Mouse (Mus musculus): ENCODE results near the gene Tnn.
A peak's percentile ranks its signal among the peaks of the same experiment; 100 is the strongest.

Tnn gene

DNA sequence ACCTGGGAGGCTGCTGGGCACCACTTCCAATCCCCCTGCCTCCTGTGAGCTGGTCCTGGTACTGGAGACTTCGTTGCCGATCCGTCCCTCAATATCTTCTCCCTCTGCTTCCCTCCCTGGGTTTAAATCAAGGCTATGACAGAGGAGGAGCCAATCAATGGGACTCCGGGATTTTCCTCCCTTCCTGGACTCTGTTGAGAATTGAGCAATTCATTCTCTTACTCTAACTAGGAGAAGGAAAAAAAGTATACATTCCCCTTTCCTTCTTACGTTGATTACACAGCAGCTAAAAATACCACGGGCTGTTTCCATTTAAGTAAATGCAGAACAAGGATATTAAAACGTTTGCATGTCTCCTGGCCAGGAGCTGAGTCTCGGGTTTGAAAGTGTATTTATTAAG lies at the start of gene Tnn:
Tnn (minus strand) TSS at position 101 of the 400 bp plus-strand sequence.
- no peak for DNase-seq (ENCODE audit: low spot score in 2 of 2)

GRCm38 (mm10) chr1:160195337-160195663 lies 41.9 kb upstream of the Tnn start:
- DNase-seq (ENCODE audit: low spot score in 2 of 2), result no peak

DNA sequence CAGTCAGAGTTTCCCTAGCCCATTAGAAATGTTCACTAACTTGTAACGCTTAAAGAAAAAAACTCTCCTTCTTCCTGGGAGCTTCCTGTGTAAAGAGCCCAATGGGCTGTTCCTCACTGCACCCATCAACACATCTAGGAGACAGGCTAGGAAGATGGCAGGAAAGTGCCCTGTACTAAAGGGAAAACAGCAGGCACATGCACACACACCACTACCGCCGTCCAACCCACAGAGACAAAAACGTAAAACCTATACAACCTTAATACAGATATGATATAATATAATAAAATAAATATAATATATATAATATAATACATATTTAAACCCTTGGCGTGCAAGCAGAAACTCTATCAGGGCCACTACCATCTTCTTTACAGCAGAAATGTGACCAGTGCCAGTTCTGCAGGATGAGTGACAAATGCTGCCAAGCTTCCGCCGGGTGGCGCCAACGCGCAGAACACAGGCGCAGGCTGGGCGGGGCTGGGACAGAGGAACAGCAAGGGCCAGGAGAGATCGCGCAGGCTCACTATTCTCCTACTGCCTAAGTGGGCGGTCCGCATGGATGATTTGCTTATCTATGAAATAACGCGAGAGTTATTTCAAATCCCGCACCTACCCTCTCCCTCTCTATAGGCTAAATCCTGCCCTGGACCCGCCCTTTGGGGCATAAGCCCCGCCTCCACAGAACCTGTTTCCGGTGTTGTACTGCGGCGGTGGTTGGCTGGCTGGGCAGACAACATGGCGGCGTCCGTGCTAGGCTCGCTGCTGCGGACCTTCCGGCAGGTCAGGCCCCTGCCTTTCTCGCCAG lies 41.4 kb upstream of the Tnn start, which contains the start of gene Mrps14:
Mrps14 (plus strand) TSS at position 687 of the 808 bp plus-strand sequence.
- peak; percentile 98 to 99 for DNase-seq (ENCODE audit: low spot score in 2 of 2)

- no peak for DNase-seq (ENCODE audit: low spot score in 2 of 2)
Observed at GRCm38 (mm10) chr1:160184506-160184905, 31.1 kb upstream of the Tnn start.

GRCm38 (mm10) chr1:160181216-160181615 lies 27.8 kb upstream of the Tnn start:
- no peak for DNase-seq (ENCODE audit: low spot score in 2 of 2)

DNA sequence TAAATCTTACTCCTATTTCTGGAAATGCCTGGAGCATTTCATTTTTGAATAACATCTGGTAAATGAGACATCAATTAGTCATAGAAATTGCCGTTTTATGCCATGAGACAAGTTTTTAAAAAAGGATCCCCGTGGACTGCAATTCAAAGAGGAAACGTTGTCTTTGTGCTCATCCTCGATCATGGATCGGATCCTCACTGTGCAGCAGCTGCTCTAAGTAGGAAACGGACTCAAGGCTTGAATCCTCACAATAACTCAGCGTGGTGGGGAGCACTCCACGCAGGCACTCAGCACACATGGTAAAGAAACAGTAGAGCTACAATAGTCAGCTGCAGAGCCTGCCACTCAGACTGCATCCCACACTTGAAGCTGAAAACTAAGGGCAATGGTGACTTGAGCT lies 23.5 kb upstream of the Tnn start:
- DNase-seq (ENCODE audit: low spot score in 2 of 2), result no peak

GRCm38 (mm10) chr1:160166600-160166999 lies 13.2 kb upstream of the Tnn start:
- no peak for DNase-seq (ENCODE audit: low spot score in 2 of 2)

DNA sequence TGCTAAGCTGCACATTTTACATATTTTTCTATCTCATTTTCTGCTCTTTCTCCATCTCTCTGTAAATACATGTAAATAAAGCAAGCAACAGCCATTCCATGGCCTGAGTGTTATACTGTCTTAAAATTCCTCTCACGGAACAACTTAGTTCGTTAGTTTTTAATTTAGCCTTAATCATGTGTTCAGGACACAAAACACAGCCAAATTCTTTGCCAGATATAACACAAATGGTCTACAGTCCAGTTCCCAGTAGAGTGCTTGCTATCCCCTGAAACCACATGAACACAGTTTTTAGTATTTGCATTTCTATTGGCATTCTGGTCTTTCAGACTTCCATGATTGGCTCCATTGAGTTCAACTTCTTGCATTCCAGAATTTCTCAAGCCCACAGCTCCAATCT lies 4.8 kb upstream of the Tnn start:
- DNase-seq (ENCODE audit: low spot score in 2 of 2), result no peak

DNA sequence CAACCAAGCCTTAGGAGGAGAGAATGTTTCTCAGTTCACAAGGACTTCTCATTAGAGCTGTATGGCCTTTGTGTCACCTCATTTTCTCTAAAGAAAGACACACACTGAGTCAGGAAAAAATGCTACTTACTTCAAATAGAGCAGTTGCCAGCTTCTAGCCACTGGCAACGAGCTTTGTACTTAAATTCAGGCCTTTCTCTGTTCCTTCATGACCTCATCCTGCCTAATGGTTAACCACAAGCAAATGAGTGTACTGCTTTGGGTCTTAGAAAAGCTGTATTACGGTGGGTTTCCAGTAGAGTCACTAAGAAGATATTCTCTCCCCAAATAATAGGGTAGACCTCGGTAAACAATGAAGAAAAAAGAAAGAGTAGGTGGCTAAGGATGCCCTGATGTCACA lies 2.7 kb downstream of the Tnn start:
- DNase-seq (ENCODE audit: low spot score in 2 of 2), result no peak

DNA sequence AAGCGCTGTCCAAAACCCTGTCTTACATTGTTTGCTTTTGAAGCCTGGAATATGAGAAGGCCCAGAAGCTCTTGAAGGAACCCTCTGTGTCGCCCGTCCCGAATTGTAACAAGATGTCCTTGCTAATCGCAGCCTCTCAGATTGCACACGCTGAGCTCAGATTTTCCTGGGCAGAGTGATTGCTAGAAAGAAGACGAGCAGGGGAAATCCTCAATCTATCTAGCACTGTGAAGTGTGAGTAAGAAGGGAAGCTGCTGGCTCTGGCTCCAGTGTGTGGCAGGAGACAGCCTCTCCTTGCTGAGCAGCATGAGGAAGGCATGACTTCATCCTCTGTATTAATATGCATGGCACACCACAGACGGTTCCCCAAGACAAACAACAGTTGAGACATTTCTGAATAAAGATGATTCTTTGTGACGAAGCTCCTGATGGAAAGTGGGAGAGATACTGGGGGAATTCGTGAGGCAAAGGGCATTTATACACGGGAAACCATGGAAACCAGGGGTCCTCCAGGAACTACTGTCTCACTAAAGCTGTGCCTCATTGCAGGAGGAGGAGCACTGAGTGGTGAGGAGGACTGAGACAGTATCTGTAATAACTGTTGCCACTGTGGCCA lies 4.0 kb downstream of the Tnn start:
- no peak for DNase-seq (ENCODE audit: low spot score in 2 of 2)

GRCm38 (mm10) chr1:160147274-160147673 lies 6.1 kb downstream of the Tnn start:
- DNase-seq (ENCODE audit: low spot score in 2 of 2), result no peak

GRCm38 (mm10) chr1:160145606-160146005 lies 7.8 kb downstream of the Tnn start:
- no peak for DNase-seq (ENCODE audit: low spot score in 2 of 2)

GRCm38 (mm10) chr1:160144343-160144742 lies 9.0 kb downstream of the Tnn start:
- no peak for DNase-seq (ENCODE audit: low spot score in 2 of 2)

DNA sequence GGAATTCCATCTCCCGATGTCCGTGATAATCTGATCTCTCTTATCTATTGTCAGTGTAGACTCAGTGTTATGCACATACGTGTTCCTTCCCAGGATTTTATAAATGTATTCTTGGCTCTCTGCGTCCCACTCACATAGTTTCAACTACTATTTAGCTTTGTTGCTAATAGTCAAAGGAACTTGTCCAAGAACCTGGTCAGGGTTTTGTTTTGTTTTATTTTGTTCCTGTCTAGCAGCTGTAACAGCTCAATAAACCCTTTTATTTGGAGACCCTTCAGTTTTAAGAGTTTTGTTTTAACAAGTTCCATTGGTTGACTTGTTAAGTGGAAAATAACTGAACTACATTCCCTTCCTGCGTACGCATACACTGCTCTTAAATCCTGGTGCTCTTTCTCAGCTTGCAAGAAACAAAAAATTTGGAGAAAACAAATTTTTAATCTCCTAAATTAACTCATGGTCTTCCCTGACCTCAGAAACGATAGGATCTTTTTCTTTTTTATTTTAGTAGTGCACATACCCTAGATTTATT lies 17.0 kb downstream of the Tnn start:
- DNase-seq (ENCODE audit: low spot score in 2 of 2), result no peak

DNA sequence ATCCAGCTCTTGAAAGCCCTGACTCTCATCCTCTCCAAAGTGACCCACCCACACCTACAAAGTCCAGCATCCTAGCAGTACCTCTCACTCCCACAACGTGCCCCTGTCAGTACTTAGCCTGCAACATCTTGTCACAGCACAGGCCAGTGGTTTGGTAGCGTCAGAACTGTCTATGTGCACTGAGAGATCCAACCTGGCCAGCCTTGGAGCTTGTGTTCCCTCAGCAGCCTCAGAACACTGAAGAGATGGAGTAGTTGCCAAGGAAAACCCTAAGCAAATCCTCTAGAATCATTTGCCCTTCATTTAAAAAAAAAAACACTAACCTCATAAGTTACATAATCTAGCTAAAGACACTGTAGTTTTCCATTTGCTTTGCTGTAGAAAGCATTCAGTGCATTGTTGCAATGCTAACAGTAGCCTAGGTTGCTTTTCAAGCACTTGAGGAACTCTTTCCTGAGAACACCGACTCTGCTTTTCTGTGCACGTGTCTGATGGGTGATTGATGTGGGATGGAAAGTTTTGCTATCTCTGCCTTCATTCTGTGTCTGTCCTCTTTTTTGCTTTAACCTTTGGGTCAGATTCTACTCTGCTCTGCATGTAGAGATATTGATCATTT lies 19.8 kb downstream of the Tnn start:
- no peak for DNase-seq (ENCODE audit: low spot score in 2 of 2)

GRCm38 (mm10) chr1:160123957-160124356 lies 29.4 kb downstream of the Tnn start:
- DNase-seq (ENCODE audit: low spot score in 2 of 2), result no peak

DNA sequence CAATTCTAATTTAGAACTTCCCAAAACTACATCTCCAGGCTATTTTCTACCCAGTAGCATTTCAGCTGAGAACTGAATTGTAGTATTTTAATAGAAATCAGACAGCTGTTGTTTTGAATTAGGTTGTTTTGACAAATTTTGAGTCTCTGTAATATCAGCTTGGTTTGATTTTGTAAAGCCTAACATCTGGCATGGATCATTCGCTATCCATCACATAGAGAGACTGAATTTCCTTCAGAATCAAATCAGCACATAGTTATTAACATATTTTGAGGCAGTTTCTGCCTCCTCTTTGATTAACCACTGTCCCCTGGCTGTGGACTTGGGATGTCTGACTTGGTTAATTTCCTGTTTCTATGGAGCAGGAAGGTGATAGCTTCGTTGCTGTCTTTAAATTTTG lies 44.8 kb downstream of the Tnn start:
- DNase-seq (ENCODE audit: low spot score in 2 of 2), result no peak

DNA sequence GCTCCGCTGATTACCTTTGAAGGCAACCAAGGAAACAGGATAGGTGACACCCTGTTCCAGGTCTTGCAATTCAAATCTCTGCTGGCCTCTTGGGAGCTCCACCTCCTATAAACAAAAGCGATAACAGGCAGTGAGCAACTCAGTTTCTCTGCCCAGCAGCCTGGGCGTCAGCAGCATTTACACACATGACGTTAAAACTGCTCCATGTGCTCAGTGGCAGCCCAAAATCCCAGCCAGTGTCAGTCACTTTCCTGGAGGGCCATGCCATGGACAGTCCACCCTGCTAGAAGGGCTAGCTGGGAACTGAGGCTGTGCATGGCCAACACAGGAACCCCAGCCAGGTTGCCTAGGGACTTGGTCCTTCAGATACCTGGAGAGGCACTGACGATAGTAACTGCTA lies 48.0 kb downstream of the Tnn start:
- DNase-seq (ENCODE audit: low spot score in 2 of 2), result no peak

DNA sequence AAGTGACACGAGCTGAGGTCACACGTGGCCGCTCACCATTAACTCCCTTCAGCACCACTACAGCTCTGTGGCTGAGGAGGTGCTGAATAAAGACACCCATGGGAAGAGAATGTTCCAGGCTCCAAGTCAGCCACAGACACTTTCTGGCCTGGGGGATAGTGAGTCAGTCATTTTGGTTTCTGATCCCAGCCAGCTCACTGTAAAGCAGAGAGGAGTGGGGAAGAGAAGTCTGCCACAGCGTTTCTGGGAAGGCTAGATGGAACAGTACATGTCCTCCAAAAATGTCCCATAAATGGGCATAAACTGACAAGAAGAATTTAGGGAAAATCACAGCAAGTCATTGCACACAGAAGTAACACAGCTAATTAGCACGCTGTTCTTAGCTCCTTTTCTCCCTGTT lies 52.4 kb downstream of the Tnn start:
- DNase-seq (ENCODE audit: low spot score in 2 of 2), result no peak

- no peak for DNase-seq (ENCODE audit: low spot score in 2 of 2)
Observed at GRCm38 (mm10) chr1:160099659-160100302, 53.6 kb downstream of the Tnn start.

GRCm38 (mm10) chr1:160086651-160087050 lies 66.7 kb downstream of the Tnn start:
- DNase-seq (ENCODE audit: low spot score in 2 of 2), result no peak

DNA sequence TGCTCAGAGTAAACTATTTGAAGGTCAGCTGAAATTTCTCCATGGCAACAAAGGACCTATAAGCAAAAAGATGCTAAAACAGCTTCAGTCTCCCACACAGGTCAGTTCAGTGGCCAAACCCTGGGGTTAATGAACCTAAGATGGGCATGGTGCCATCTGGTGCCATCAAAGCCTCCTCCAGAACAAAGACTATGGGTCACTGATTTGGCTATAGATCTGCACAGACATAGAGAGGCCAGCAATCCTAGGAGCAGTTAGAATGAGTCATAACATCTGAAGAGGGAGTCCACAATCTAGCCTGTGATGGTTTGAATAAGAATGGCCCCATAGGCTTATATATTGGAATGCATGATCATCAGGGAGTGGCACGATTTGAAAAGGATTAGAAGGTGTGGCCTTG lies 69.1 kb downstream of the Tnn start:
- DNase-seq (ENCODE audit: low spot score in 2 of 2), result no peak
